Comparison of ENCODE assay signal across 8 mouse cellular contexts in genomic region chrX:9272460-9273361, GRCm38 (mm10). TPM values are rescaled to one million over a fixed set of nuclear protein-coding genes. Genes with fewer than 3 reads are reported as not detected.
DNase-seq lines count a peak whose midpoint lies in the region; ATAC-seq and TF ChIP-seq lines count a peak whose summit lies in the region.

TSS of gene Xk (plus strand) at chrX:9272756.

- DNase-seq in adrenal gland, adult (ENCODE audit: inconsistent age in 2 of 2, low spot score in 1 of 2), result peak; percentile 59 to 81
- peak; percentile 2 to 16 for DNase-seq in gastrocnemius, adult 8-10 months (ENCODE audit: low spot score in 2 of 2)
- DNase-seq in induced T-regulatory cell, adult 2 months (ENCODE audit: low read depth), result peak; percentile 66
- DNase-seq in left cerebral cortex, postnatal 25 days (ENCODE audit: low spot score in 2 of 2), result peak; percentile 39 to 51
- peak; percentile 36 for DNase-seq in right cerebral cortex, postnatal 25 days
- peak; percentile 16 to 25 for DNase-seq in urinary bladder, postnatal 36 days (ENCODE audit: low spot score in 2 of 2)

- H3K4me1 ChIP-seq in cortical plate, adult 2 months (ENCODE audit: control insufficient read depth, insufficient read depth, low read length), result no peaks in the 10 kb centered on the region

- H3K4me3 ChIP-seq in cortical plate, adult 2 months (ENCODE audit: insufficient read depth, low read length), result peak within 1 kb of the TSS; percentile 56

- TF ChIP-seq CTCF in cortical plate, adult 2 months (IDR thresholded peaks at IDR 0.05; ENCODE audit: extremely low read depth, insufficient read depth, low read length), result no peak

- intact Hi-C loops in left cerebral cortex, postnatal 25 days (cut with DNase I), result no loop called here

- peak; percentile 74 for ATAC-seq in megakaryocyte progenitor cell, adult 5-6 weeks (replicated peaks; ENCODE audit: poor library complexity)

- TF ChIP-seq POLR2A in cortical plate, adult 2 months (IDR thresholded peaks at IDR 0.05; ENCODE audit: extremely low read depth, insufficient read depth, low read length), result no peak

- peak within 1 kb of the TSS; percentile 49; the same call in 1 of the 2 replicates for H3K27ac ChIP-seq in cortical plate, adult 2 months (ENCODE audit: insufficient read depth, low read length)

RNA-seq across cellular contexts. Expression of gene Xk, which starts in this region (rescaled TPM):
- polyA plus RNA-seq in cortical plate, adult 2 months (2012; rRNA removed), result 8.7 TPM in 2 replicates
- 1 to 10 TPM; 4.2 to 6.5 (median 5.0) TPM for total RNA-seq in gastrocnemius, adult 8-10 months (2022)
- 10 to 100 TPM; 13.4 to 14.3 TPM for total RNA-seq in left cerebral cortex, postnatal 25 days (2021)
- total RNA-seq in megakaryocyte progenitor cell, adult 5-6 weeks (2015), result 27.6 and 33.8 TPM in 2 replicates
- total RNA-seq in megakaryocyte progenitor cell, adult 5-6 weeks (2017), result 8.8 and 10.5 TPM in 2 replicates

Comparison
In these comparisons a context has a peak if more than half of its experiments do, and no peak if none do; other contexts are left out.
1. Peak in every context shown above with its lines: DNase-seq, ATAC-seq, H3K4me3 ChIP-seq and H3K27ac ChIP-seq.
2. DNase-seq: peak in every context shown above with its lines; median percentile 70 in adrenal gland, adult; 66 in induced T-regulatory cell, adult 2 months; 45 in left cerebral cortex, postnatal 25 days; 36 in right cerebral cortex, postnatal 25 days; 20 in urinary bladder, postnatal 36 days; 9 in gastrocnemius, adult 8-10 months.